Mouse (Mus musculus) stomach, postnatal 0 days (tissue): ENCODE measurements around the gene Egfl6.

ENCODE experiments used
- CTCF ChIP-seq: IDR thresholded peaks from 2 replicates; pipeline ENCODE4 v1.5.1; 2016; ENCODE audit warnings: antibody characterized with exemption, low read depth, mild to moderate bottlenecking, moderate library complexity
- EP300 ChIP-seq: optimal IDR thresholded peaks from 2 replicates; pipeline ENCODE3; 2016; ENCODE audit warnings: antibody characterized with exemption

DNA sequence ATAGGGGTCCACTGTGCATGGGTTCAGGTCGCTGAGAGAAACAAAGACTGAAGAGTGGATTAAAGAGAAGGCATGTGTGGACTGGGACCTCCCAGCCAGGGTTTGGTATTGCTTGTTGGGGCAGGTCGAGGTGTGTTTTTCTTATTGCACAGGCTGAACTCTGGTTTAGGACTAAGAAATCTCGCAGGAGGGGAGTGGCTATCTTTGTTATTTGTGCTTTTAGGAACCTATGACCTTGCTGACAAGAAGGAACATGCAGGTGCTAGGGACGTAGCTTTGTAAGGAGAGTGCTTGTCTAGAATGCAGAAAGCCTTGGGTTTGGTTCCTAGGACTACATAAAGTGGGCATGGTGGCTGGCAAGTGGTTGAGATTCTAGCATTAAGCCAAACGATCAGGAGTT is 20.1 kb downstream of the Egfl6 start:
- no peak for TF ChIP-seq CTCF
- TF ChIP-seq EP300: no peak
